Mouse (Mus musculus) heart, postnatal 0 days (tissue): Measurements from ENCODE around the gene Mb. TPM values are rescaled to one million over a fixed set of nuclear protein-coding genes. Genes with fewer than 3 reads are reported as not detected.

ENCODE experiments used
- ATAC-seq: fragments of 200-750 bp; cut with Nextera tagmentation; 2 replicates; pipeline ENCODE4 v1.8.0; 2017; ENCODE audit warnings: low read depth, moderate number of reproducible peaks, moderate library complexity; ENCODE audit not compliant: insufficient read depth
- DNase-seq: peaks from one replicate; pipeline ENCODE4 v3.0.0-alpha.2; 2016; ENCODE audit warnings: low spot score
- H3K27ac ChIP-seq: fragments of 300-500 bp; sonication (generic); 2 replicates; pipeline ENCODE4 v1.5.1; 2014; ENCODE audit warnings: low read depth, mild to moderate bottlenecking
- H3K27me3 ChIP-seq: fragments of 300-500 bp; sonication (generic); 2 replicates; pipeline ENCODE4 v1.6.1; 2014; ENCODE audit warnings: low read length, mixed read lengths; ENCODE audit not compliant: control insufficient read depth, insufficient read depth
- H3K36me3 ChIP-seq: fragments of 300-500 bp; sonication (generic); replicated peaks from 2 replicates; pipeline ENCODE4 v1.6.1; 2014; ENCODE audit warnings: low read length, mixed read lengths; ENCODE audit not compliant: control insufficient read depth, insufficient read depth
- H3K4me1 ChIP-seq: fragments of 300-500 bp; sonication (generic); 2 replicates; pipeline ENCODE4 v1.6.1; 2014; ENCODE audit warnings: antibody characterized with exemption; ENCODE audit not compliant: control insufficient read depth, insufficient read depth
- H3K4me2 ChIP-seq: fragments of 300-500 bp; sonication (generic); 2 replicates; pipeline ENCODE4 v1.6.1; 2014; ENCODE audit warnings: low read depth, mild to moderate bottlenecking, low read length, moderate library complexity
- H3K4me3 ChIP-seq: fragments of 300-500 bp; sonication (generic); 2 replicates; pipeline ENCODE4 v1.5.1; 2014; ENCODE audit warnings: low read depth, low read length
- H3K9ac ChIP-seq: fragments of 300-500 bp; sonication (generic); replicated peaks from 2 replicates; pipeline ENCODE4 v1.6.1; 2014; ENCODE audit warnings: low read depth, low read length, mixed read lengths
- H3K9me3 ChIP-seq: fragments of 300-500 bp; sonication (generic); replicated peaks from 2 replicates; pipeline ENCODE4 v1.6.1; 2016; ENCODE audit warnings: low read length; ENCODE audit not compliant: control insufficient read depth
- CTCF ChIP-seq: IDR thresholded peaks from 2 replicates; pipeline ENCODE4 v1.5.1; 2016; ENCODE audit warnings: antibody characterized with exemption, control low read depth, low read depth
- EP300 ChIP-seq: IDR thresholded peaks from 2 replicates; pipeline ENCODE4 v1.6.1; 2016; ENCODE audit warnings: antibody characterized with exemption, low read depth
- WGBS: fragments of 180-500 bp; shearing (Covaris S2); extraction: QIAGEN DNeasy Blood & Tissue Kit; methylation state at CpG from one replicate; pipeline ENCODE4 v1.1.7; 2014; 5-methylcytosine and 5-hydroxymethylcytosine counted together
- polyA plus RNA-seq: library from polyadenylated mRNA; unstranded; fragments of >200 nt; fragmentation: Nextera tagmentation; extraction: Ambion mirVana; gene quantifications from 2 replicates; pipeline ENCODE4 v1.2.1, GENCODE M21; 2015
- total RNA-seq: library from RNA; depleted of rRNA; stranded (reverse); fragments of >200 nt; gene quantifications from 2 replicates; pipeline ENCODE4 v1.2.3, GENCODE M21; 2014; ENCODE audit warnings: low replicate concordance

Gene Mb
- total and polyA plus RNA-seq, 2 experiments from 2014 or later, result 4,151 to 5,889 TPM

GRCm38 (mm10) chr15:77072556-77073163 lies 22.2 kb upstream of the Mb start:
- no peaks in the 10 kb centered on the region for H3K27me3 ChIP-seq
- no peak overlapping the region for H3K4me2 ChIP-seq
- ATAC-seq (no peak), DNase-seq (no peak)
- 84% methylated on average over 4 of the region's 4 CpGs for WGBS
- peaks cover 3% of the 10 kb centered on the region; the same call in 1 of the 2 replicates for H3K4me1 ChIP-seq
- H3K9me3 ChIP-seq, result no peaks in the 10 kb centered on the region
- peaks cover 20% of the 10 kb centered on the region for H3K36me3 ChIP-seq
- H3K9ac ChIP-seq, result no peak overlapping the region
- H3K27ac ChIP-seq, result no peak overlapping the region
- no peak overlapping the region for H3K4me3 ChIP-seq
- TF ChIP-seq CTCF (no peak), EP300 (no peak)

- H3K4me3 ChIP-seq, result no peak overlapping the region
- ATAC-seq (no peak), DNase-seq (no peak)
- no peaks in the 10 kb centered on the region for H3K27me3 ChIP-seq
- peak overlapping the region; percentile 13; the same call in 1 of the 2 replicates for H3K4me2 ChIP-seq
- H3K9me3 ChIP-seq, result no peaks in the 10 kb centered on the region
- H3K27ac ChIP-seq, result no peak overlapping the region
- WGBS, result 18% methylated on average over 10 of the region's 10 CpGs
- TF ChIP-seq EP300 (no peak), CTCF (peak; percentile 44)
- H3K36me3 ChIP-seq, result peaks cover 8% of the 10 kb centered on the region; the same call in 1 of the 2 replicates
- H3K4me1 ChIP-seq, result peaks cover 3% of the 10 kb centered on the region; the same call in 1 of the 2 replicates
- no peak overlapping the region for H3K9ac ChIP-seq
These were observed 21.0 kb upstream of the Mb start for GRCm38 (mm10) chr15:77071501-77071900.

DNA sequence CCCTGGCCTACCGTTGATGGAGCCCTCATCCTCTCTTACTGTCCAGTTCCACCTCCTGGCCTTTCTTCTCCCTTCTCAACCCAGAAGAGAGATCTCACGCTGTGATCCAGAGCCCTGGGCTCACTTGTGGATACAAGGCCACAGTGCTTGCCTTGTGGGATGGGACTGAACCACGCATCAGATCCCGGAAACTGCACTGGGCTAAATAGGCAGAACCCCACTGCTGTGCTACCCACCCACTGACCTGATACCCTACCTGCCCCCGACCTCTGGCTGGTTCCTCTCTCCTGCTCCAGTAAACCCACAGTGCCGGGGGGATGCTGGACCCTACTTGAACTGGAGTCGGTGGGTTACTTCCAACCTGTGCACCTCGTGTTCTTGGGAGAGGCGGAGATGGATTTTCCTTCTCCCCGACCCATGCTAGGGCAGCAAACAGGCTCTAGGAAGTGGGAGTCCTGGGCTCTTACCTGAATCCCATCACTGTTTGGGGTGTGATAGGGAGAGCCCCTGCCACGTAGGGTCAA lies 20.3 kb upstream of the Mb start:
- WGBS, result 89% methylated on average over 11 of the region's 11 CpGs
- ATAC-seq, result no peak

GRCm38 (mm10) chr15:77069019-77069418 lies 18.5 kb upstream of the Mb start:
- ATAC-seq, result peak; percentile 75
- Histone ChIP-seq H3K4me3 (no peak overlapping the region), H3K9me3 (no peaks in the 10 kb centered on the region), H3K4me1 (peaks cover 3% of the 10 kb centered on the region; the same call in 1 of the 2 replicates), H3K4me2 (no peak overlapping the region), H3K9ac (no peak overlapping the region), H3K36me3 (no peaks in the 10 kb centered on the region), H3K27ac (peak overlapping the region; percentile 78), H3K27me3 (no peaks in the 10 kb centered on the region)
- 47% methylated on average over 3 of the region's 3 CpGs for WGBS
- peak; percentile 70 for DNase-seq
- no peak for TF ChIP-seq CTCF
- no peak for TF ChIP-seq EP300

More for the DNA sequence above, 20.3 kb upstream of the Mb start:
- Histone ChIP-seq H3K4me3 (no peak overlapping the region), H3K4me1 (peaks cover 3% of the 10 kb centered on the region; the same call in 1 of the 2 replicates), H3K9ac (no peak overlapping the region), H3K27ac (no peak overlapping the region), H3K27me3 (no peaks in the 10 kb centered on the region), H3K9me3 (no peaks in the 10 kb centered on the region), H3K36me3 (peaks cover 6% of the 10 kb centered on the region; the same call in 1 of the 2 replicates), H3K4me2 (no peak overlapping the region)
- no peak for DNase-seq
- TF ChIP-seq CTCF, result no peak
- no peak for TF ChIP-seq EP300

DNA sequence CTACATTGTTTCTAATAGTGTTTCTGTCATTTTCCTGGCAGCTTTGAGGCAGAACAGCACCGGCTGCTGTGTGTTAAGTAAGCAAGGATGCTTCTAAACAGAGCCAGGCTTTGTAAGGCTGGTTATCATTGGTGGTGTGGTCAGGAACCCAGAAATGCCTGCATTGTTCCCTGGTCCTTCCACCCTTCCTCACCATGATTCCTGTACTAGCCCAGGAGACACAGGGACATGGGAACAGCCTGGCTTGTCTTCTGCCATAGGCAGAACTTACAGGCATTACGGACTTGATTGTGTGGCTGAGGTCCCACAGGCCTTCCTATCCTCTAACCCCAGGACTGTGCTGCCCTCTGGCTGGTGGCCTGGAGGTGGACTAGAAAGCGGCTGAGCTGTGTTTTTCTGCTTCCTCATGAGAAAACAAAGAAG lies 18.0 kb upstream of the Mb start:
- H3K9ac ChIP-seq, result 0 out of 2 replicates have a peak overlapping the region, but pooled peaks have one; percentile 12
- 13% methylated on average over 3 of the region's 3 CpGs for WGBS
- H3K4me3 ChIP-seq, result no peak overlapping the region

More for the DNA sequence above, 18.0 kb upstream of the Mb start:
- peak overlapping the region; percentile 78 for H3K27ac ChIP-seq
- no peaks in the 10 kb centered on the region for H3K36me3 ChIP-seq
- TF ChIP-seq EP300, result no peak
- peak; percentile 64 for TF ChIP-seq CTCF
- H3K4me1 ChIP-seq, result peaks cover 3% of the 10 kb centered on the region; the same call in 1 of the 2 replicates
- peak; percentile 68 for DNase-seq
- no peak overlapping the region for H3K4me2 ChIP-seq
- no peaks in the 10 kb centered on the region for H3K9me3 ChIP-seq
- H3K27me3 ChIP-seq, result no peaks in the 10 kb centered on the region
- ATAC-seq, result peak; percentile 63
